Mouse (Mus musculus) megakaryocyte-erythroid progenitor cell, adult 5-6 weeks (primary cell): ENCODE data around the gene Eno3. TPM values are rescaled to one million over a fixed set of nuclear protein-coding genes. Genes with fewer than 3 reads are reported as not detected.

Experiments used
- ATAC-seq: replicated peaks from 2 replicates; pipeline ENCODE4 v1.8.0; 2016; ENCODE audit warnings: mild to moderate bottlenecking, inconsistent platforms; ENCODE audit not compliant: severe bottlenecking, poor library complexity, low FRiP score, low TSS enrichment
- total RNA-seq, 2 experiments: library from RNA; stranded (forward) in 1 of 2; stranded (reverse) in 1 of 2; fragments of 200-1000, 215-1000 nt in 1 of 2; fragments of >200 nt in 1 of 2; fragmentation: Nextera tagmentation in 1 of 2; gene quantifications; 2 replicates each; pipeline ENCODE4 v1.2.3; 2014 to 2017

Gene Eno3
- total RNA-seq, 2 experiments from 2014 or later = 16.5 to 33.7 TPM

DNA sequence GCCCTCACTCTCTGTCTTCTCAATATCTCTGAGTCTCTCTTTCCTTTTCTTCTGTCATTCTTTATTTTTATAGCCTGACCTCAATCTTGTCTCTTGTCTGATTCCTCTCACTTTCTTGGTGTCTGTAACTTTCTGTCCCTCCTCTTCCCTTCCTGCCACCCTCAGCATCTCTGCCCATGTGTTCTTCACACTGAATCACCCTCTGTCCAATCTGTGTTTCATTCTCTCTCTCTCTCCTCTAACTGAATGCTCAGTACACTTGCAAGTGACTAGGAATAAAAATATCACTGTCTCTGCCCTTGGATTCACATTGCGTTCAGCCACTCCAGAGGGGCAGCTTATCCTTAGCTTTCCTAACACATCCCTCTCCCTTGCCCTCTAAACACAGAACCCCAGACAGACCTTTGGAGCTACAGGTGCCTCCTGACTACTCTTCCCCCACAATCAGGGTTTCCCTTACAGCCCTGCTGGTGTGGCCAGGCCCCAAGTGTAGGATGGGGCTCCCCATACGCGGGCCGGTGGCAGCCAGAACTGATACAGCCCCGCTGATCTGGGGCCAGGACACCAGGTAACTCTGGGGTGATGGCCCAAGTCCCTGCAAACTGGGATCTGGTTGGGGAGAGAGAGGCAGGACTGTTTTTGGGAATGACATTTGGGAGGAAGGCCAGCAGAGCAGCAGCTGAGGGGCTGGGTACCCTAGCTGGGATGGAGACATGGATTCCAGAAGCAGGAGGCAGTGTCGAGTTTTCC is 45.2 kb downstream of the Eno3 start:
- no peak for ATAC-seq

GRCm38 (mm10) chr11:70702781-70703180 is 45.8 kb downstream of the Eno3 start:
- no peak for ATAC-seq

DNA sequence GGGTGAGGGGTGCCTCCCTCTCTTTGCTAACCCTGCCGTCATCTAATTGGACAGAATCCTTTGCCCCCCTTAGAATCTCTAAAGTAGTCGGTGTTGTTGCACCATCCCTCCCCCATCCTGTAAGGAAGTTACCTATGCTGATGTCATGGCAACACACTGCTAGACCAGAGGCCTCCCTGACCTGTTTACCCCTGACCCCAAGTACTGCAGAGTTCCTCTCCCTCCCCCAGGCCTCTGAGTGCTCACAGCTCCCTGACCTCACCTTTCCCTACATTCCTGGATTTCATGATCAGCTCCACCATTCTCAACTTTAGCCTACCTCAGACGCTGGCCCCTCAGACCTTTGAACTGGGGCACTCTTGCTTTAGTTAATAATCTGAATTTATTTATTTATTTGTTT is 49.1 kb downstream of the Eno3 start:
- no peak for ATAC-seq

DNA sequence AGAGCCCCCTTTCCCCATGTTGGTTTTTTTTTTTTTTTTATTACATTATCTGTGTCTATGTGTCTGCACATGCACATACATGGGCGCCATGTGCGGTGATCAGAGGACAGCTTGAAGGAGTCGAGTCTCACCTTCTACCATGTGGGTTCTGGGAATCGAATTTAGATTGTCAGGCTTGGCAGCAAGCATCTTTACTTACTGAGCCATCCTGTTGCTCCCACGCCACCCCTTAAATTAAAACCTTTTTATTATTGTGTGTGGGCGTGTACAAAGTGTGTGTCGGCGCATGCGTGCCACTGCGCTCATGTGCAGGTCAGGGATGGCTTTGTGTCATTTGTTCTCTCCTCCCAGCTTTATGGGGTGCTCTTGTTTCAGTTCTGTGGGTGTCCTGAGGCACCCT is 54.0 kb downstream of the Eno3 start:
- no peak for ATAC-seq

Other genes with a start within 250 kb of the Eno3 start
- 44.4 and 55.9 TPM in 2 replicates for gene Pelp1, start 247.2 kb upstream of the Eno3 start, total RNA-seq (2014; fragmentation: Nextera tagmentation)
- gene Pelp1, start 247.2 kb upstream of the Eno3 start, total RNA-seq (2017) = 10.0 and 12.9 TPM in 2 replicates
- gene Arrb2, start 224.6 kb upstream of the Eno3 start, total RNA-seq (2014; fragmentation: Nextera tagmentation) = 41.8 and 43.2 TPM in 2 replicates
- gene Arrb2, start 224.6 kb upstream of the Eno3 start, total RNA-seq (2017) = 21.7 and 32.6 TPM in 2 replicates
- gene Med11, start 205.3 kb upstream of the Eno3 start, total RNA-seq (2014; fragmentation: Nextera tagmentation) = 25.5 and 34.8 TPM in 2 replicates
- 38.6 and 46.5 TPM in 2 replicates for gene Med11, start 205.3 kb upstream of the Eno3 start, total RNA-seq (2017)
- gene Zmynd15, start 197.8 kb upstream of the Eno3 start, total RNA-seq (2014; fragmentation: Nextera tagmentation) = 0.30 and 0.94 TPM in 2 replicates
- gene Zmynd15, start 197.8 kb upstream of the Eno3 start, total RNA-seq (2017) = not detected in 2 replicates
- gene Cxcl16, start 197.2 kb upstream of the Eno3 start, total RNA-seq (2014; fragmentation: Nextera tagmentation) = 0.99 TPM in 1 of 2 replicates, not detected in the other
- gene Cxcl16, start 197.2 kb upstream of the Eno3 start, total RNA-seq (2017) = 0.08 TPM in 1 of 2 replicates, not detected in the other
- not detected in 2 replicates for gene Tm4sf5, start 152.0 kb upstream of the Eno3 start, total RNA-seq (2014; fragmentation: Nextera tagmentation)
- not detected in 2 replicates for gene Tm4sf5, start 152.0 kb upstream of the Eno3 start, total RNA-seq (2017)
- not detected in 2 replicates for gene Vmo1, start 142.6 kb upstream of the Eno3 start, total RNA-seq (2014; fragmentation: Nextera tagmentation)
- not detected in 2 replicates for gene Vmo1, start 142.6 kb upstream of the Eno3 start, total RNA-seq (2017)
- gene Gltpd2, start 138.0 kb upstream of the Eno3 start, total RNA-seq (2014; fragmentation: Nextera tagmentation) = not detected in 2 replicates
- not detected in 2 replicates for gene Gltpd2, start 138.0 kb upstream of the Eno3 start, total RNA-seq (2017)
- 299 and 333 TPM in 2 replicates for gene Psmb6, start 131.8 kb upstream of the Eno3 start, total RNA-seq (2014; fragmentation: Nextera tagmentation)
- 225 and 305 TPM in 2 replicates for gene Psmb6, start 131.8 kb upstream of the Eno3 start, total RNA-seq (2017)
- gene Gm40193, start 124.3 kb upstream of the Eno3 start, total RNA-seq (2014; fragmentation: Nextera tagmentation) = not detected in 2 replicates
- not detected in 2 replicates for gene Gm40193, start 124.3 kb upstream of the Eno3 start, total RNA-seq (2017)
- gene Pld2, start 117.1 kb upstream of the Eno3 start, total RNA-seq (2014; fragmentation: Nextera tagmentation) = not detected in 2 replicates
- gene Pld2, start 117.1 kb upstream of the Eno3 start, total RNA-seq (2017) = 0.47 TPM in 1 of 2 replicates, not detected in the other
- 44.7 and 61.0 TPM in 2 replicates for gene Mink1, start 94.3 kb upstream of the Eno3 start, total RNA-seq (2014; fragmentation: Nextera tagmentation)
- gene Mink1, start 94.3 kb upstream of the Eno3 start, total RNA-seq (2017) = 18.2 and 19.8 TPM in 2 replicates
- not detected in 2 replicates for gene 4930544D05Rik, start 41.4 kb upstream of the Eno3 start, total RNA-seq (2014; fragmentation: Nextera tagmentation)
- not detected in 2 replicates for gene 4930544D05Rik, start 41.4 kb upstream of the Eno3 start, total RNA-seq (2017)
- 3.0 TPM in 1 of 2 replicates, not detected in the other for gene Chrne, start 38.0 kb upstream of the Eno3 start, total RNA-seq (2014; fragmentation: Nextera tagmentation)
- not detected in 2 replicates for gene Chrne, start 38.0 kb upstream of the Eno3 start, total RNA-seq (2017)
- gene Gp1ba, start 18.1 kb upstream of the Eno3 start, total RNA-seq (2014; fragmentation: Nextera tagmentation) = 3.6 and 10.4 TPM in 2 replicates
- gene Gp1ba, start 18.1 kb upstream of the Eno3 start, total RNA-seq (2017) = 0.50 and 0.85 TPM in 2 replicates
- gene Rnf167, start 10.0 kb upstream of the Eno3 start, total RNA-seq (2014; fragmentation: Nextera tagmentation) = 92.8 and 95.5 TPM in 2 replicates
- gene Rnf167, start 10.0 kb upstream of the Eno3 start, total RNA-seq (2017) = 42.3 and 53.4 TPM in 2 replicates
- gene Slc25a11, start 9.7 kb upstream of the Eno3 start, total RNA-seq (2014; fragmentation: Nextera tagmentation) = 62.3 and 63.1 TPM in 2 replicates
- gene Slc25a11, start 9.7 kb upstream of the Eno3 start, total RNA-seq (2017) = 33.1 and 36.2 TPM in 2 replicates
- gene Pfn1, start 2.6 kb upstream of the Eno3 start, total RNA-seq (2014; fragmentation: Nextera tagmentation) = 1,236 and 1,373 TPM in 2 replicates
- gene Pfn1, start 2.6 kb upstream of the Eno3 start, total RNA-seq (2017) = 377 and 675 TPM in 2 replicates
- 61.3 and 88.7 TPM in 2 replicates for gene Spag7, start 12.2 kb downstream of the Eno3 start, total RNA-seq (2014; fragmentation: Nextera tagmentation)
- 59.9 and 60.5 TPM in 2 replicates for gene Spag7, start 12.2 kb downstream of the Eno3 start, total RNA-seq (2017)
- 14.6 and 17.4 TPM in 2 replicates for gene Camta2, start 30.9 kb downstream of the Eno3 start, total RNA-seq (2014; fragmentation: Nextera tagmentation)
- gene Camta2, start 30.9 kb downstream of the Eno3 start, total RNA-seq (2017) = 0.91 and 7.1 TPM in 2 replicates
- 0.69 TPM in 1 of 2 replicates, not detected in the other for gene Inca1, start 43.0 kb downstream of the Eno3 start, total RNA-seq (2014; fragmentation: Nextera tagmentation)
- 0.42 TPM in 1 of 2 replicates, not detected in the other for gene Inca1, start 43.0 kb downstream of the Eno3 start, total RNA-seq (2017)
- 3.9 and 8.3 TPM in 2 replicates for gene Kif1c, start 43.3 kb downstream of the Eno3 start, total RNA-seq (2014; fragmentation: Nextera tagmentation)
- gene Kif1c, start 43.3 kb downstream of the Eno3 start, total RNA-seq (2017) = 5.4 and 13.2 TPM in 2 replicates
- 3.1 and 5.6 TPM in 2 replicates for gene Zfp3, start 107.0 kb downstream of the Eno3 start, total RNA-seq (2014; fragmentation: Nextera tagmentation)
- gene Zfp3, start 107.0 kb downstream of the Eno3 start, total RNA-seq (2017) = 1.6 and 3.9 TPM in 2 replicates
- gene Scimp, start 155.4 kb downstream of the Eno3 start, total RNA-seq (2014; fragmentation: Nextera tagmentation) = not detected in 2 replicates
- gene Scimp, start 155.4 kb downstream of the Eno3 start, total RNA-seq (2017) = 0.99 TPM in 1 of 2 replicates, not detected in the other
- gene Rabep1, start 187.6 kb downstream of the Eno3 start, total RNA-seq (2014; fragmentation: Nextera tagmentation) = 27.3 and 29.6 TPM in 2 replicates
- gene Rabep1, start 187.6 kb downstream of the Eno3 start, total RNA-seq (2017) = 72.8 and 75.8 TPM in 2 replicates